In the genomic region with DNA sequence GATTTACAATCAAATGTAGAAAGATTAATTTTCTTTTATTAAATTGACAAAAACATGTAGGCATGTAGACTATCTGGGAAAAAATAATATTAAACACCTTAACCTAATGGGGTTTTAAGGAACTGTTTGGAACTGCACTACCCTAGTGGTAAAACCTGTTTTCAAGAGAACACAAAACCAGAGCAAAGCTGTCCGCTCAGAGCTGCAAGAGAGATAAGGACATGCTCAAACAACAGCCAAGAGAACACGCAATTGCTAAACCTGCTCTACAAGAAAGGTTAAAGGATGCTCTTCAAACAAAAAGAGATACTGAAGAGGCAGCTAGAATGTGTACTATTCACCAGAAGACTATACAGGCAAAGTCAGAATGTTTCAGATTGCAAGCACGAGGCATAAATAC, we compare ENCODE assay signal across 30 mouse cellular contexts.
"Had no signal": no experiment of that assay in that cellular context is flagged by ENCODE, and none has a peak within 500 bp of the region (broad histone marks: within the 10 kb centered on the region; RNA-seq: fewer than 3 reads in every experiment).

No protein-coding gene starts in this region.

- H3K4me2 ChIP-seq: embryonic facial prominence, embryonic 12.5 days; embryonic facial prominence, embryonic 13.5 days; embryonic facial prominence, embryonic 15.5 days; forebrain, embryonic 12.5 days; forebrain, embryonic 13.5 days; forebrain, embryonic 15.5 days had no signal

- H3K9me3 ChIP-seq: embryonic facial prominence, embryonic 12.5 days; embryonic facial prominence, embryonic 13.5 days; embryonic facial prominence, embryonic 15.5 days; forebrain, embryonic 10.5 days; forebrain, embryonic 12.5 days; forebrain, embryonic 13.5 days; forebrain, embryonic 15.5 days; heart, embryonic 10.5 days had no signal

- H3K27ac ChIP-seq: embryonic facial prominence, embryonic 12.5 days; embryonic facial prominence, embryonic 13.5 days; embryonic facial prominence, embryonic 15.5 days; forebrain, embryonic 10.5 days; forebrain, embryonic 12.5 days; forebrain, embryonic 13.5 days; forebrain, embryonic 15.5 days; gastrocnemius, adult 2 months; heart, adult 2 months; heart, embryonic 10.5 days had no signal

- H3K9ac ChIP-seq: embryonic facial prominence, embryonic 12.5 days; embryonic facial prominence, embryonic 13.5 days; embryonic facial prominence, embryonic 15.5 days; forebrain, embryonic 12.5 days; forebrain, embryonic 13.5 days; forebrain, embryonic 15.5 days; forebrain, postnatal 0 days had no signal

- H3K4me3 ChIP-seq: embryonic facial prominence, embryonic 12.5 days; embryonic facial prominence, embryonic 13.5 days; embryonic facial prominence, embryonic 15.5 days; erythroblast, embryonic 14.5 days; forebrain, embryonic 10.5 days; forebrain, embryonic 12.5 days; forebrain, embryonic 13.5 days; forebrain, embryonic 15.5 days; gastrocnemius, adult 2 months; heart, adult 2 months; heart, embryonic 10.5 days had no signal

- ATAC-seq: forebrain, embryonic 13.5 days; forebrain, embryonic 14.5 days; forebrain, embryonic 15.5 days; forebrain, embryonic 16.5 days; forebrain, postnatal 0 days had no signal

- H3K27me3 ChIP-seq: embryonic facial prominence, embryonic 12.5 days; embryonic facial prominence, embryonic 13.5 days; embryonic facial prominence, embryonic 15.5 days; forebrain, embryonic 12.5 days; forebrain, embryonic 13.5 days; forebrain, embryonic 15.5 days had no signal

- H3K4me1 ChIP-seq: embryonic facial prominence, embryonic 12.5 days; embryonic facial prominence, embryonic 13.5 days; embryonic facial prominence, embryonic 15.5 days; forebrain, embryonic 10.5 days; forebrain, embryonic 12.5 days; forebrain, embryonic 13.5 days; forebrain, embryonic 15.5 days; heart, embryonic 10.5 days had no signal

- DNase-seq: cerebellum, adult 18-20 months; cerebellum, adult 2 months; cerebellum, adult 8-10 months; cerebellum, adult 9-10 months; cerebellum, adult 9-11 months; cerebellum, postnatal 10 days; cerebellum, postnatal 14 days; cerebellum, postnatal 25 days; cerebellum, postnatal 36 days; embryo, embryonic 11 days; forebrain, postnatal 0 days; gastrocnemius, adult 2 months; gastrocnemius, postnatal 10 days; gastrocnemius, postnatal 14 days; gastrocnemius, postnatal 25 days; gastrocnemius, postnatal 36 days; heart, adult 11 months; heart, adult 18-20 months; heart, adult 2 months had no signal

- H3K36me3 ChIP-seq: embryonic facial prominence, embryonic 12.5 days; embryonic facial prominence, embryonic 13.5 days; embryonic facial prominence, embryonic 15.5 days; forebrain, embryonic 10.5 days; forebrain, embryonic 12.5 days; forebrain, embryonic 15.5 days; heart, embryonic 10.5 days had no signal
